Mouse (Mus musculus) naive thymus-derived CD4-positive, alpha-beta T cell, adult 5 months (primary cell): ENCODE results near the gene Nfam1. TPM values are rescaled to one million over a fixed set of nuclear protein-coding genes. Genes with fewer than 3 reads are reported as not detected.

Source experiments
- polyA plus RNA-seq: library from polyadenylated mRNA; unstranded; fragments of 100-300 nt; shearing (Covaris generic); gene quantifications from one replicate; pipeline ENCODE4 v1.2.1, GENCODE M21; 2017

The Nfam1 gene
- 1.4 TPM for polyA plus RNA-seq

GRCm38 (mm10) chr15:83032981-83033541 lies at the start of gene Nfam1:
Nfam1 (minus strand) TSS chr15:83033306.

GRCm38 (mm10) chr15:82987732-82988112 lies 45.4 kb downstream of the Nfam1 start, which contains the start of gene Tcf20:
Tcf20 (minus strand) TSS chr15:82987872.

Other genes starting within 250 kb of the Nfam1 start
- gene Cyp2d26, start 239.0 kb downstream of the Nfam1 start, polyA plus RNA-seq: not detected
- 10.4 TPM for gene Tcf20, start 45.4 kb downstream of the Nfam1 start, polyA plus RNA-seq
- gene Serhl, start 56.2 kb upstream of the Nfam1 start, polyA plus RNA-seq: 52.8 TPM
- 103 TPM for gene Rrp7a, start 89.5 kb upstream of the Nfam1 start, polyA plus RNA-seq
- 208 TPM for gene Poldip3, start 116.1 kb upstream of the Nfam1 start, polyA plus RNA-seq
- gene Cyb5r3, start 139.3 kb upstream of the Nfam1 start, polyA plus RNA-seq: 79.7 TPM
- not detected for gene A4galt, start 218.5 kb upstream of the Nfam1 start, polyA plus RNA-seq